Mouse (Mus musculus) large intestine, adult 2 months (tissue): ENCODE data around the gene Ankrd33b. TPM values are rescaled to one million over a fixed set of nuclear protein-coding genes. Genes with fewer than 3 reads are reported as not detected.

Experiments
- DNase-seq: peaks from one replicate; pipeline ENCODE4 v3.0.0-alpha.2; 2012; ENCODE audit warnings: low read depth, low spot score
- WGBS: fragments of 180-500 bp; shearing (Covaris S2); methylation state at CpG from one replicate; pipeline ENCODE4 v1.1.7; 2018; 5-methylcytosine and 5-hydroxymethylcytosine counted together
- polyA plus RNA-seq: library from polyadenylated mRNA; depleted of rRNA; stranded (reverse); fragments of >200 nt; gene quantifications from 2 replicates; pipeline ENCODE4 v1.2.3, GENCODE M21; 2012

Ankrd33b gene
- polyA plus RNA-seq, 1 experiment: 0.21 TPM

GRCm38 (mm10) chr15:31344811-31345211 is 22.7 kb downstream of the Ankrd33b start:
- DNase-seq: no peak
- WGBS: 89% methylated on average over 18 of the region's 18 CpGs

GRCm38 (mm10) chr15:31343602-31344001 is 23.9 kb downstream of the Ankrd33b start:
- WGBS: 18% methylated on average over 6 of the region's 6 CpGs
- no peak for DNase-seq

GRCm38 (mm10) chr15:31342496-31342901 is 25.0 kb downstream of the Ankrd33b start:
- WGBS: 47% methylated on average over 8 of the region's 8 CpGs
- DNase-seq: no peak

- WGBS: 79% methylated on average over 1 of the region's 1 CpGs
- no peak for DNase-seq
Measured at GRCm38 (mm10) chr15:31342001-31342400, 25.5 kb downstream of the Ankrd33b start.

- 59% methylated on average over 10 of the region's 10 CpGs for WGBS
- DNase-seq: no peak
Measured at GRCm38 (mm10) chr15:31338656-31339291, 28.8 kb downstream of the Ankrd33b start.

GRCm38 (mm10) chr15:31337983-31338382 is 29.5 kb downstream of the Ankrd33b start:
- WGBS: 78% methylated on average over 6 of the region's 6 CpGs

GRCm38 (mm10) chr15:31337192-31337741 is 30.3 kb downstream of the Ankrd33b start:
- DNase-seq: no peak
- 78% methylated on average over 14 of the region's 14 CpGs for WGBS

More at GRCm38 (mm10) chr15:31337983-31338382, 29.5 kb downstream of the Ankrd33b start:
- DNase-seq: no peak

GRCm38 (mm10) chr15:31336685-31337084 is 30.8 kb downstream of the Ankrd33b start:
- no peak for DNase-seq
- WGBS: 29% methylated on average over 4 of the region's 4 CpGs

- 86% methylated on average over 5 of the region's 5 CpGs for WGBS
- no peak for DNase-seq
Measured at GRCm38 (mm10) chr15:31334829-31335228, 32.7 kb downstream of the Ankrd33b start.

GRCm38 (mm10) chr15:31332541-31333163 is 34.9 kb downstream of the Ankrd33b start:
- no peak for DNase-seq
- 79% methylated on average over 7 of the region's 7 CpGs for WGBS

GRCm38 (mm10) chr15:31331742-31332141 is 35.8 kb downstream of the Ankrd33b start:
- WGBS: 66% methylated on average over 4 of the region's 4 CpGs
- DNase-seq: no peak

GRCm38 (mm10) chr15:31328082-31328614 is 39.4 kb downstream of the Ankrd33b start:
- DNase-seq: no peak
- 79% methylated on average over 9 of the region's 9 CpGs for WGBS

- 90% methylated on average over 12 of the region's 12 CpGs for WGBS
- no peak for DNase-seq
Measured at GRCm38 (mm10) chr15:31325660-31326354, 41.7 kb downstream of the Ankrd33b start.

- WGBS: 83% methylated on average over 13 of the region's 13 CpGs
- DNase-seq: no peak
Measured at GRCm38 (mm10) chr15:31324551-31324950, 43.0 kb downstream of the Ankrd33b start.

- 85% methylated on average over 4 of the region's 4 CpGs for WGBS
- DNase-seq: no peak
Measured at GRCm38 (mm10) chr15:31323684-31324083, 43.8 kb downstream of the Ankrd33b start.

- 49% methylated on average over 12 of the region's 12 CpGs for WGBS
- no peak for DNase-seq
Measured at GRCm38 (mm10) chr15:31320598-31321377, 46.7 kb downstream of the Ankrd33b start.

GRCm38 (mm10) chr15:31319046-31319445 is 48.5 kb downstream of the Ankrd33b start:
- no peak for DNase-seq
- WGBS: 63% methylated on average over 4 of the region's 4 CpGs

GRCm38 (mm10) chr15:31318158-31318955 is 49.2 kb downstream of the Ankrd33b start:
- WGBS: 17% methylated on average over 6 of the region's 6 CpGs
- no peak for DNase-seq
